Mouse (Mus musculus) neural tube, embryonic 11.5 days (tissue): Measurements from ENCODE around the gene Gm26558. TPM values are rescaled to one million over a fixed set of nuclear protein-coding genes. Genes with fewer than 3 reads are reported as not detected.

Experiments used
- ATAC-seq: fragments of 200-750 bp; cut with Nextera tagmentation; 2 replicates; pipeline ENCODE4 v1.8.0; 2017; ENCODE audit warnings: moderate number of reproducible peaks, mild to moderate bottlenecking, moderate TSS enrichment, moderate library complexity; ENCODE audit not compliant: insufficient read depth, low FRiP score, low TSS enrichment
- DNase-seq: peaks from one replicate; pipeline ENCODE4 v3.0.0-alpha.2; 2015; ENCODE audit warnings: low spot score
- H3K27ac ChIP-seq: fragments of 300-500 bp; sonication (generic); 2 replicates; pipeline ENCODE4 v1.5.1; 2014; ENCODE audit warnings: low read depth, mild to moderate bottlenecking, low read length
- H3K27me3 ChIP-seq: fragments of 300-500 bp; sonication (generic); 2 replicates; pipeline ENCODE4 v1.6.1; 2014; ENCODE audit warnings: mild to moderate bottlenecking, low read length, mixed read lengths; ENCODE audit not compliant: control insufficient read depth, insufficient read depth
- H3K36me3 ChIP-seq: fragments of 300-500 bp; sonication (generic); 2 replicates; pipeline ENCODE4 v1.6.1; 2014; ENCODE audit warnings: mild to moderate bottlenecking, low read length, moderate library complexity, mixed read lengths; ENCODE audit not compliant: control insufficient read depth, insufficient read depth
- H3K4me1 ChIP-seq: fragments of 300-500 bp; sonication (generic); 2 replicates; pipeline ENCODE4 v1.6.1; 2014; ENCODE audit warnings: low read length, mixed read lengths; ENCODE audit not compliant: control insufficient read depth, insufficient read depth
- H3K4me2 ChIP-seq: fragments of 300-500 bp; sonication (generic); 2 replicates; pipeline ENCODE4 v1.6.1; 2014; ENCODE audit warnings: low read depth, mild to moderate bottlenecking, moderate library complexity
- H3K4me3 ChIP-seq: fragments of 300-500 bp; sonication (generic); 2 replicates; pipeline ENCODE4 v1.5.1; 2014; ENCODE audit warnings: low read depth, low read length
- H3K9ac ChIP-seq: fragments of 300-500 bp; sonication (generic); 2 replicates; pipeline ENCODE4 v1.6.1; 2014; ENCODE audit warnings: mild to moderate bottlenecking, low read length
- H3K9me3 ChIP-seq: fragments of 300-500 bp; sonication (generic); 2 replicates; pipeline ENCODE4 v1.6.1; 2016; ENCODE audit warnings: low read length; ENCODE audit not compliant: control insufficient read depth
- WGBS: fragments of 180-500 bp; shearing (Covaris S2); extraction: QIAGEN DNeasy Blood & Tissue Kit; methylation state at CpG from one replicate; pipeline ENCODE4 v1.1.7; 2014; 5-methylcytosine and 5-hydroxymethylcytosine counted together
- polyA plus RNA-seq: library from polyadenylated mRNA; unstranded; fragments of >200 nt; fragmentation: Nextera tagmentation; extraction: Ambion mirVana; gene quantifications from 2 replicates; pipeline ENCODE4 v1.2.1, GENCODE M21; 2014

Gm26558 gene
- polyA plus RNA-seq, 1 experiment from 2014 or later = 4.7 TPM

DNA sequence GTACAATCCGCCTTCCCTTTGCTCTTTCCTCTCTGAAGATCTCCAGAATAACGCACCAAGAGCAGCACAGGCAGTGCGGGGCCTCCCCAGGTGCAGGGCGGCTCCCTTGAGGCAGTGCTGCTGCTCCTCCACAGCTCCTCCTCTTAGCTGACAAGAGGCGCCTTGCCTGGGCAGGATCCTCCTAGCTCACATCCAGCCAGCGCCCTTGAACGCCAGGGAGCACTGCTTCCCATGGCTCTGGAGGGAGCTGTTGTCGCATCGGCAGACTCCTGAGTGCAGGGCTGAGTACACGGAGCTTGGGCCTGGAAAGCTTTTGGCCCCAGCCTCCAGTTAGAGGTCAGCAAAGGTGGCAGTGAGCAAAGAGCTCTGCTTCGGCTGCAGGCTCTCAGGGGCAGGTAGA lies 28.3 kb upstream of the Gm26558 start:
- no peaks in the 10 kb centered on the region for H3K27me3 ChIP-seq
- no peak overlapping the region for H3K27ac ChIP-seq
- H3K36me3 ChIP-seq = peaks cover 16% of the 10 kb centered on the region
- no peak overlapping the region for H3K9ac ChIP-seq
- DNase-seq (no peak), ATAC-seq (no peak)
- WGBS = 88% methylated on average over 11 of the region's 11 CpGs
- H3K4me2 ChIP-seq = no peak overlapping the region
- H3K4me1 ChIP-seq = no peaks in the 10 kb centered on the region
- no peaks in the 10 kb centered on the region for H3K9me3 ChIP-seq
- H3K4me3 ChIP-seq = no peak overlapping the region

DNA sequence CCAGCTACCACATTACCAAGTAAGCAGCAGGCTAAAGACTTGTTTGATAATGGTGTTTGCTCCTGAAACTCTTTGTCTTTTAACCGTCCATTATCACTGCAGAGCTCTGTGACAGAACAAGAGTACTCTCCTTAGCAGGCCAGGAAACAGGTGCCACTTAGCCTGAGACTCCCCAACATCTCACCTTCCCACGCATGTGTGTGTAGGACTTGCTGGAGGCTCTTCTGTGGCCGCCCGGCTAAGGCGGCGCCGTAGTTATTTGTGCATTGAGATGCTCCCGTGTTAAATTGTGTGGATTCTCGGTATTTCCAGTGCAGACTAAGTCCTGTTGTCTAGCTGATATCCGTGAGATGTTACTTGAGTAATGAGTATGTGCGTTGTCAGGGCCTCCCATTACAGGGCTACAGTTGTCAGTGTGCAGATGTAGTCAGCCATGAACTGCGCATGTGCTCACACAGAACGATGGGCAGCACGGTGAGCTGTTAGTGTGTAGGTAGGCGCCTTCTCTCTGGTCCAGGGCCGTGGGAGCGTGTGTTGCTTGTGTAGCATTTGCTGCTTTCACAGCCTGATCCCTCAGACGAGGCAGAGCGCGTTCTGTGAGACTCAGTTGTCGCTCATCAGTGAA lies 26.7 kb upstream of the Gm26558 start:
- Histone ChIP-seq H3K9ac (no peak overlapping the region), H3K36me3 (peaks cover 18% of the 10 kb centered on the region), H3K27me3 (no peaks in the 10 kb centered on the region), H3K27ac (no peak overlapping the region), H3K4me2 (no peak overlapping the region), H3K9me3 (no peaks in the 10 kb centered on the region), H3K4me3 (no peak overlapping the region), H3K4me1 (no peaks in the 10 kb centered on the region)
- 96% methylated on average over 21 of the region's 21 CpGs for WGBS
- DNase-seq (no peak), ATAC-seq (no peak)

DNA sequence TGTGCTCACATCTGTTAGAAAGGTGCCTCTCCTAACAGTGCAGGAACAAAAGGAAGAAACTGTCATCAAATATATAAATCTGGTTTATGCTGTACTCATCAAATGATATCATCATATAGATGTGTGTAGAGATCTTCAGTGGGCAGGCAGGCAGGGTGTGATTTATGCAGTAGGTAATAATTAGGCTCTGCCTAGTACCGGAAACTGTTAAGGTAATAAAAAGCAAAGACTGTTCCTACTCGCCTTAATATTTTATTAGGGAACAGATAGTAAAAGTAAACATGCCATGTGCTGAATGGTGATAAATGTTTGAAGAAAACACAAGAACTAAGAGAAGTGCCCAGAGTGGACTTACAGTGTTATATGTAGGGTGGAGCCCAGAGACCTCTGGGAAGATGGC lies 20.4 kb upstream of the Gm26558 start:
- DNase-seq (no peak), ATAC-seq (no peak)
- Histone ChIP-seq H3K27me3 (no peaks in the 10 kb centered on the region), H3K4me3 (no peak overlapping the region), H3K4me2 (no peak overlapping the region), H3K36me3 (peaks cover 6% of the 10 kb centered on the region; the same call in 1 of the 2 replicates), H3K9me3 (no peaks in the 10 kb centered on the region), H3K9ac (no peak overlapping the region), H3K27ac (no peak overlapping the region), H3K4me1 (no peaks in the 10 kb centered on the region)
- 87% methylated on average over 2 of the region's 2 CpGs for WGBS

DNA sequence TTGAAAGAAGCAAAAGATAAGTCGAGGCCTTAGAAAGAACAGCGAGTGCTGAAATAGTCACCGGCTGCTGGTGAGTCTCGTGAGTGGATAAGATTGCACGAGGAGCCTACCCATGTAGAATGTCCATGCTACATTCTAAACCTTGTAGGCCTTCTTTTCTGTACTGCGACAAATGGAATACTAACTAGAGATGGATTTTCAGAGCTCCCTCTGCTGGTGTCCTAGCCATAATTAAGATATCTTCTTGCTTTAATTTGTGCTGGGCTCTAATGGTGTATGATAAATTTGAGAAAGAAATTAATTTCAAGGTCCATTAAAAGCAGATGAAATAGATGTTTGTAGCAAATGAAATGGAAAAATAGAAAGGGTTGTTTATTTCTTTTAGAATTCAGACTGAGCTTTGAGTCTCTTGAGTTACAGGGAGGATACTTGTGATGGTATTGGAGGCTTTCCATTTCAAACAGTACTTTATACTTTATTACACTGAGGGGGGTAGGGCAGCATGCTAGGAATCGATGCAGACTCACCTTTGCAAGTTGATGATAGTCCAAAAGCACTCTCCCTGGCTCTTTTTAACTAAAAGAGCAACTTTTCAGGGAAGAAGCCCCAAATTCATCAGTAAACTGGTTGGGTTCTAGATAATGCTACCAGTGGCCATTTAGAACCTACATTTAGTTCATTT lies 11.7 kb upstream of the Gm26558 start:
- no peaks in the 10 kb centered on the region for H3K27me3 ChIP-seq
- 89% methylated on average over 7 of the region's 7 CpGs for WGBS
- H3K4me2 ChIP-seq = no peak overlapping the region
- no peaks in the 10 kb centered on the region for H3K36me3 ChIP-seq
- ATAC-seq (no peak), DNase-seq (no peak)
- H3K4me1 ChIP-seq = no peaks in the 10 kb centered on the region
- H3K4me3 ChIP-seq = no peak overlapping the region
- H3K27ac ChIP-seq = no peak overlapping the region
- no peaks in the 10 kb centered on the region for H3K9me3 ChIP-seq
- no peak overlapping the region for H3K9ac ChIP-seq

DNA sequence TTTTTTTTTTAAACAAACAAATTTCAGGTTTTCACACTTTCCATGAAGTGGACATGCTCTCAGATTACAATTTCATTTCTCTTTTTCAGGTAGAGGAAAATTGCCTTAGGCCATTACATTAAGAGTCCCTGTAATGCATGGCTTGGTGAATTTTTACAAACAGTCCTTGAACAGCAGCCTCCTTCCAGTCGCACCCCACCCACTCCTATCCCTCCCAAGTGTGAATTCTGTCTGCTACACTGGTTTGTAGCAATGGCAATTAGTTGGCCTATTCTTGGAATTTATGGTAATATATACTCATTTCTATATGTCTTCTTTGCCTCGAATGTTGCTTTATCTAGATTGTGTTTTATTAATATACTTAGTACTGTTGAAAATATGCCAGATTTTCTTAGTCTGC lies 10.6 kb upstream of the Gm26558 start:
- Histone ChIP-seq H3K27me3 (no peaks in the 10 kb centered on the region), H3K36me3 (no peaks in the 10 kb centered on the region), H3K9me3 (no peaks in the 10 kb centered on the region), H3K4me1 (no peaks in the 10 kb centered on the region), H3K4me2 (no peak overlapping the region), H3K27ac (no peak overlapping the region), H3K9ac (no peak overlapping the region), H3K4me3 (no peak overlapping the region)
- ATAC-seq = no peak
- WGBS = 75% methylated on average over 2 of the region's 2 CpGs
- DNase-seq = no peak

DNA sequence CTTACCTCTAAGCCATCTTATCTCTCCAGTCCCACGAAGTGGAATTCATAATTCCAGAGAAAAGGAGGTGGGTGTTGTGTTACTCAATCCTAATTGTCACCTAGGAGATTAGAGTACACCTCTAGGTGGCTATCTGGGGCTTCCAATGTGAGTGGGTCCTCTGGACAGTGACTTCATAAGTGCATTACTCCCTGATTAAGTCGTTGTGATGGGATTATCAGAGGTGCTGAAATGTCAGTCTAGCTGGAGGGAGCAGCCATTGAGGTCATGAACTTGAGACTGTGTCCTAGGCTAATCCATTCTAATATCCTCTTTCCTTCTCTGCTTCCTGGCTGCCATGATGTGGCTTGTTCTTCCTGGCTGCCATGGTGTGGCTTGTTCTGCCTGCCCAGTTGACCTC lies 8.0 kb upstream of the Gm26558 start:
- H3K4me3 ChIP-seq = no peak overlapping the region
- no peak overlapping the region for H3K27ac ChIP-seq
- no peak overlapping the region for H3K9ac ChIP-seq
- H3K4me1 ChIP-seq = no peaks in the 10 kb centered on the region
- 76% methylated on average over 2 of the region's 2 CpGs for WGBS
- H3K27me3 ChIP-seq = no peaks in the 10 kb centered on the region
- H3K4me2 ChIP-seq = no peak overlapping the region
- H3K36me3 ChIP-seq = no peaks in the 10 kb centered on the region
- ATAC-seq (no peak), DNase-seq (no peak)
- no peaks in the 10 kb centered on the region for H3K9me3 ChIP-seq

DNA sequence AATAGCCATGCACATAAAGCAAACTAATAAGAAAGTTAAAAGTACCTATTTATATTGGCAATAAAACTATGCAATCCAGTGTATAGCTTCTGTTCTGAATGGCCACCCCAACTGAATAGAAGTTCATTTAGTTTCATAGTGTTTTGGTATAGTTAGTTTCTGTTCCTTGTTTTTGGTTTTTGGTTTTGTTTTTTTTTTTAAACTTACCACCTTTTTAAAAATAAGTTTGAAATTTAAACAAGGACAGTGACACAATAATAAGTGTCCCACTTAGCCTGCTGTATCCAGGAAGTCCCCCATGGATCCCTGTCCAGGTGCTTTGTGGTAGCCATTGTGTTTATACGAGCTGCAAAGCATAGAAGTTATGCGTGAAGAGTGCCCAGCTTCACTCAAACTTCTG lies 7.3 kb upstream of the Gm26558 start:
- no peak overlapping the region for H3K9ac ChIP-seq
- H3K4me1 ChIP-seq = no peaks in the 10 kb centered on the region
- no peaks in the 10 kb centered on the region for H3K36me3 ChIP-seq
- 85% methylated on average over 2 of the region's 2 CpGs for WGBS
- no peak for DNase-seq
- no peak overlapping the region for H3K4me3 ChIP-seq
- no peaks in the 10 kb centered on the region for H3K9me3 ChIP-seq
- ATAC-seq = no peak
- H3K4me2 ChIP-seq = no peak overlapping the region
- H3K27ac ChIP-seq = no peak overlapping the region
- H3K27me3 ChIP-seq = no peaks in the 10 kb centered on the region

DNA sequence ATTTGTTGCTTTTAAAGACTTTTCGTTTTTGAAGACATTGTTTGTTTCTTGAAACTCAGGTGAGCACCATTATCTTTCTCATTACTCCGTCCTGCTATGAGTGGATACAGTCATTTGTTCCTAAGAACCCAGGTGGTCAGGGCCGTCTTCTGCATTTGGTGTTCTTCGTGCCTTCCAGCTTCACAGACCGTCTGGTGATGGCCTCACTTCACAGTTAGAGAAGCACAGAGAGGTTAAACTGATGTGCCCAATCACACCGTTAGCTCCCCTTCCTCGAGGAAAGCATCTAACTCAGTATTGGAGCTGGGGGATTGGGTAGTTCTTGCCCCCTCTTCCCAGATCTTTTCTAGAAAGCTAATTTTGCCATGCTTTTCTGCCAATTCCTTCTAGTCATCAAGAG lies 5.1 kb upstream of the Gm26558 start:
- no peaks in the 10 kb centered on the region for H3K36me3 ChIP-seq
- no peak overlapping the region for H3K4me3 ChIP-seq
- DNase-seq (no peak), ATAC-seq (no peak)
- no peaks in the 10 kb centered on the region for H3K4me1 ChIP-seq
- no peaks in the 10 kb centered on the region for H3K9me3 ChIP-seq
- no peak overlapping the region for H3K4me2 ChIP-seq
- no peak overlapping the region for H3K9ac ChIP-seq
- H3K27ac ChIP-seq = no peak overlapping the region
- 92% methylated on average over 7 of the region's 7 CpGs for WGBS
- no peaks in the 10 kb centered on the region for H3K27me3 ChIP-seq

DNA sequence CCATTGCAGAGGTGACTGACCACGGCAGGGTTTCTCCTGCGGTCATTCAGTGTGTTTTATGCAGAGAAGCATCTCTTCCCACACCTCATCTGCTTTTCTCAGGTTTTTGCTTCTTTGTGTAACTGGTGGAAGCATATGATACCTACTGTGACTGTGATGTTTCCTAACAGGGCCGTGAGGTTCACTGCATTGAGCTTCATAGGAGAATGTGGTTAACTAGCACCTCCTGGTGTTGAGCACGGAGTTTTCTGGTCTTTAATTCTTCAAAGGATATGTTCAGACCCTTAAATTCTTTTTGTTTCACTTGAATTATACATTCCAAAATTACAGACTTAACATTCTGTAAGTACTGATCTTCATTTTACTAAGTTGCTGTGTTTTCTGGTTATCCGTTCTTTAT lies 1.9 kb upstream of the Gm26558 start:
- no peak for DNase-seq
- Histone ChIP-seq H3K4me1 (no peaks in the 10 kb centered on the region), H3K9ac (no peak overlapping the region), H3K4me3 (no peak overlapping the region), H3K36me3 (no peaks in the 10 kb centered on the region), H3K9me3 (no peaks in the 10 kb centered on the region), H3K27ac (no peak overlapping the region), H3K4me2 (no peak overlapping the region), H3K27me3 (no peaks in the 10 kb centered on the region)
- 84% methylated on average over 5 of the region's 5 CpGs for WGBS
- ATAC-seq = no peak
